Mouse (Mus musculus) adrenal gland (tissue): ENCODE measurements around the gene Tgfa.

Experiments used
- intact Hi-C: fragments of 180-260 bp; cut with DNase I; formaldehyde crosslinking; loops from one replicate; pipeline ENCODE4 v1.15.1; 2025
- long read RNA-seq, 2 experiments: library from polyadenylated mRNA; unstranded; transcript quantifications; one replicate each; pipeline ENCODE4 v2.0.0; 2020; ENCODE audit warnings: borderline replicate concordance in 1 of 2; ENCODE audit not compliant: insufficient replicate concordance in 1 of 2

Tgfa gene
- long read RNA-seq, experiment 1, full-length matches to known transcripts: 2 of 5 reads
- long read RNA-seq, experiment 1, partial matches to known transcripts: 0 of 5 reads
- long read RNA-seq, experiment 1, other reads (novel, unspliced or antisense): 3 of 5 reads
- long read RNA-seq, experiment 2, full-length matches to known transcripts: 1 of 3 reads
- long read RNA-seq, experiment 2, partial matches to known transcripts: 0 of 3 reads
- long read RNA-seq, experiment 2, other reads (novel, unspliced or antisense): 2 of 3 reads

- intact Hi-C loops: loop anchor here (5.0 kb wide), 3 partner anchors 53 to 162 kb away; no protein-coding TSS in a partner anchor
Observed at GRCm38 (mm10) chr6:86194941-86195932, at the start of gene Tgfa. Tgfa (plus strand) TSS chr6:86195223.

- intact Hi-C loops: no loop called here
Observed at GRCm38 (mm10) chr6:86148518-86148917, 46.5 kb upstream of the Tgfa start.

GRCm38 (mm10) chr6:86149001-86149400 lies 46.0 kb upstream of the Tgfa start:
- intact Hi-C loops: no loop called here

- intact Hi-C loops: no loop called here
Observed at GRCm38 (mm10) chr6:86152676-86153075, 42.3 kb upstream of the Tgfa start.

- intact Hi-C loops: no loop called here
Observed at GRCm38 (mm10) chr6:86153436-86153990, 41.5 kb upstream of the Tgfa start.

DNA sequence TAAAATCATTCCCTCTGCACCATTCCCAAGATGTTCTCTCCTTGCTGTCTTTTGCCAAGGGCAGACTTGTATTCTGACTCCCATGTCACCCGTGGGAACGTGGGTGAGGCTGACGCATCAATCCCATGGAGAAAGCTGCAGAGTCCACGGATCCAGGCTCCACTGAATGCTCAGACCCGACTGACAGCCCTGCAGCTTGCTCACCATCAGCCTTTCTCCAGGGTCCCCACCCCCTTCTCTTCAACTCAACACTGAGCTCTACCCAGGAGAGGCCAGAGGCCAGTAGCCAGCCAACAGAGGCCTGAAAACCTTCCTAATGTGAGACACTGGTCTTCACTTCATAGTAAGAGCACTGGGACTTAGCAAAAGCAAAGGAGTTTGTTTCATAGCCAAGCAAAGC lies 41.0 kb upstream of the Tgfa start:
- intact Hi-C loops: no loop called here

- intact Hi-C loops: no loop called here
Observed at GRCm38 (mm10) chr6:86154481-86154880, 40.5 kb upstream of the Tgfa start.

DNA sequence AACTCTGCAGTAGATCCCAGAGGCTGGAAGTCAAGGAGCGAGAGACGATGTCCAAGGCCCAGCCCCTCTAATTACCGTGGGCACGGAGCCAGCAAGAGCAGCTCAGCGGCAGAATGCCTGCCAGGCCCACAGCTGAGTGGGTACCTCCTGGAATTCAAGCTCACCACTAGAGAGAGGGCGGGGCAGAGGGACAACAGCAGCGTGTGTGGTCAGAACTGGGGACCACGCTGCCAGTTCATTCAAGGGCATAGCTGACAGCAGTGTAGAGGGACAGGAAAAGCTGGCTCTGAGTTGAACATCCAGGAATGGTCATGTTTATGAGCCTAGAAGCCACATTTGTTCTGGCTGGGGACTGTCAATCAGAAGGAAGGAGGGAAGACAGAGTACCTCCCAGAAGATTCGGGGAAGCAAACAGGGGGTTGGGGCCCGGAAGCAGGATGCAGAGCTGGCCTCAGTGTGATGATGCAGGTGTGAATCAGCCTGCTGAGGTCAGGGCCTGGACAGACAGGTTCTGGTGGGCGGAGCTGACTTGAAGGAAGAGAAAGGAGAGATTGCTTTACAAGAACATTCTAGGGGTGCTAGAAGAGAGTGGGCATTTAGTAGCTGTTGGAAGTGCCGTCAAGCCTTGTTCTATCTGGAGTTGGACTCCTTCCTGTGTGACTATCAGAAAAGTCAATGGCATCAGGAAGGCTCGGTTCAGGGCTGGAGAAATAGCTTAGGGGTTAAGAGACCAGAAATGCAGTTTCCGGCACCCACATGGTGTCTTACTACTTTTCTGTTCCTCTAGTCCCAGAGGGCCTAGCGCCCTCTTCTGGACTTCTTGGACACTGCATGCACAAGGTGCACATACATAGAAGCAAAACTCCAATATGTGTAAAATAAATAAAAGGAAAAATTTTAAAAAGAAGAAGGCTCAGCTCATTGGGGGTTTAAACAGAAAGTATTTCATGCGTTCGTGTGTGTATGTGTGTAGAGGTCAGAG lies 37.5 kb upstream of the Tgfa start:
- intact Hi-C loops: no loop called here

DNA sequence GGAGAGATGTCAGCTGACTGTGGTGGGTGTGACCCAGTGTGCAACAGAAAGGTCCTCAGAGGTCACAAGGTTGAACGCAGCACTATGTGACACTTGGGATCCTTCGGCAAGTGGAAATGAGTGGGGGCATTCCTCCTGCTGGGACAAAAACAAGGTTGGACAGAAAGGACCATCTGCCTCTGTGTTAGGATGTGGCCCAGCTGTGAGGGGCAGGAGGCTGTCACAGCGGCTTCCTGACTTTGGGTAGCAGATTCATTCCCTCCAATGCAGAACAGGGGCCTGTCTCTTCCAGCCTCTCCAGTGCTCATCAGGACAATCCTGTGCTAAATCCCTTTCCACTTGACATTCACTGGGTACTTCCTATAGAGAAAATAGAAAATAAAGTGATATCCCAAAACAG lies 34.1 kb upstream of the Tgfa start:
- intact Hi-C loops: no loop called here

DNA sequence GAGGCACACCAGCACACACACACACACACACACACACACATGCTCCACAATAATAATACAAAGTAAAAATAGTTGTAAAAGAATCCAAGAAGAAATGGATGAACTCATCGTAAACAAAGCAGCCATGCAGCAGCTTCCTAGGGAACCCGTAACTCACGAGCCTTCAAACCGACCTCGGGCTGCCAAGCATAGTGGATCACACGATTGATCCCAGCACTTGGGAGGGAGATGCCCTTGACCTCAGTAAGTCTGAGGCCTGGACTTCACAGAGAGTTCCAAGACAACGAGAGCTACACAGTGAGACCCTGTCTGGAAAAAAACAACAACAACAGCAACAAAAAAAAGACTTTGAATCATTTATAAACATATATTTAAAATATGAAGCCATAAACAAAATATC lies 33.4 kb upstream of the Tgfa start:
- intact Hi-C loops: no loop called here

DNA sequence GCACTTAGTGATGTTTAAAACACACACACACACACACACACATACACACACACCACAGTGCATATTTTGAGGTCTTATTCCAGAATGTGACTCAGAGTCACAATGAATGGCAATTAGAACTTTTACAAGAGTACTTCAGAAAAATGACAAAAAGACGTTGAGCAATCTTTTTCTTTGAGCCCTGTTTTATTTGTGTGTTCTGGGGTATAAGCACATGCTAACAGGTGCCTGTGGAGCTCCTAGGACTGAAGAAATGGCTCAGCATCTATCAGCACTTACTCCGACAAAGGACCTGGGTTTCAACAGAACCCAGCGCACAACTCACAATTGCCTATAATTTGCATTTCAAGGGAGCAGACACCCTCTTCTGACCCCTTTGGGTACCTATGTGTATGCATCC lies 31.0 kb upstream of the Tgfa start:
- intact Hi-C loops: no loop called here

GRCm38 (mm10) chr6:86166426-86166825 lies 28.6 kb upstream of the Tgfa start:
- intact Hi-C loops: no loop called here

GRCm38 (mm10) chr6:86167851-86168250 lies 27.2 kb upstream of the Tgfa start:
- intact Hi-C loops: no loop called here

- intact Hi-C loops: no loop called here
Observed at GRCm38 (mm10) chr6:86169166-86169565, 25.9 kb upstream of the Tgfa start.

DNA sequence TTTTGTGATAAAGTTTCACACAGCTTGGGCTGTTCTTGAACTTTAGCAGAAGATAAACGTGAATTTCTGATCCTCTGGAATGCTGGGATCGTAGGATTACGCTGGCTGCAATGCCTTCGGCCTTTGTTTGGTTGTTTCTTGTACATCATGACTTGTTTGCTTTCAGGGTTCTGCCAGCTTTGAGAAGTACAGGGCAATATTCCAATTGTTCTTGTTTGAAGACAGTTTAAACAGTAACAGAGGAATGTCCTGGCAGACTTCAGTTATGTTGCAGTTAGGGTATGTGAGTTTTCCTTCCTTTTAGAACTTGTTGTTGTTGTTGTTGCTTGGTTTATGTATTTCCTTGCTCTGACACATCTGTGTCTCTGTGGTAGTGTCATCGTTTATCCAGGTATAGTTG lies 18.8 kb upstream of the Tgfa start:
- intact Hi-C loops: no loop called here

DNA sequence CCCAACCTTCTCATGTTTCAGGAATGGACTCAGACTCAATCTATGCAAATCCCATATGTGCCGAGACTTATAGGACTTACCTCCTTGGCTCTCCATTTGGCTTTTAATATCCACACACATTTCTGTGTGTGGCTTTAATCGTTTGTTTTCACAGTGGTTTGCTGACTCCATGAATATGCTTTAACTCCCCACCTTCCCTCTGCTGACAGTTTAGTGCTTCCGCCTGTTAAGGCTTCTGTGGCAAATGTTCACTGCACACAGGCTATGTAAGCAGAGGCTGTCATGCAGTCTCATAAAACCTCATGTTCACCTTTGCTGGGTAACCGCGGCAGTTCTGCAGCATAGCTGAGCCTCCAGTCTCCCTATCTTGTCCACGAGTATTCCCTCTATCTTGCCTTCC lies 18.3 kb upstream of the Tgfa start:
- intact Hi-C loops: no loop called here

GRCm38 (mm10) chr6:86177331-86177982 lies 17.6 kb upstream of the Tgfa start:
- intact Hi-C loops: no loop called here

- intact Hi-C loops: no loop called here
Observed at GRCm38 (mm10) chr6:86180617-86181016, 14.4 kb upstream of the Tgfa start.

DNA sequence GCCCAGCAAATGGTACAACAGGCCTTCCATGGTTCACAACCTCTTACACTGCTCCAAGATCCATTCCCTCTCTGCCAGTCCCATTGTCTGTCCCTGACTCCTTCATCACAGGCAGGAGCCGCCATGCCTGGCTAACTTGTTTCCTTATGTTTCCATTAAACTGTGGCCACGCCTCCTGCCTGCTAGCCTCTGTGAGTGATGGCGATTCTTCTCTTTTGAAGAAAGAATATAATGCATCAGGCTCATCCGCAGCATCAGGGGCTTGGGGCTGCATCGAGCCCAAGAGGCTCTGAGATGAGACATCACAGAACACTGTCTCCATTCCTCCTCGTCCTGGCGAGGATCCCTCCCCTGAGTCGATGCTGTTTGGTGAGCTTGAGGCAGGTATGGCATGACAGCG lies 13.0 kb upstream of the Tgfa start:
- intact Hi-C loops: no loop called here

DNA sequence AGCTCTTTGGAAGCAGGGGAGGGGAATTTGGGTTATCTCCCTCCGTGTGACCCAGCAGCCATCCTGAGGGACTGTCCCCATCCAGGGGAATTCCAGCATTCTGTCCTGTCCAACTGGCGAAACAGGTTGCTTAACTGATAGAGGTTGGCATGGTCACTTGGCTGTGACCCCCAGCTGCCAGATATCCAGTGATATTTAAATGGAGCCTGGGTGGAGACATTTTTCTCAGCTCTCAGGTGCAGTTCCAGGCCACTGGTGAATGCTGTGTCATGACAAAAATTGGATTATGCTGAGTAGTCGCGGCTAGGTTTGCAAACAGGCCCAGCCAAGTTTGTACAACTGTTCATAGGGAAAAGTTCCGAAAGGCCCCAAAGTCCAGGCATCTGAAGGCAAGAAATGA lies 12.4 kb upstream of the Tgfa start:
- intact Hi-C loops: no loop called here
